Mouse (Mus musculus) frontal cortex, adult (tissue): Measurements from ENCODE around the gene Gm10031.
"Not testable (repeated sequence)": the region's sequence is repeated elsewhere in the genome, so short reads cannot be mapped to it uniquely, and the experiment has no call there.

Source experiments
- ATAC-seq: cut with Nextera tagmentation; 2 replicates; pipeline ENCODE4 v1.9.2; 2017; ENCODE audit warnings: mild to moderate bottlenecking, moderate library complexity, mixed read lengths; ENCODE audit not compliant: low TSS enrichment

Gene Gm10031

GRCm38 (mm10) chr1:156523842-156524241, at the start of gene Gm10031:
Gm10031 (plus strand) TSS chr1:156524012.
- ATAC-seq, result peak; percentile 92

GRCm38 (mm10) chr1:156474854-156475253, 49.0 kb upstream of the Gm10031 start:
- ATAC-seq, result no peak

GRCm38 (mm10) chr1:156476016-156476415, 47.8 kb upstream of the Gm10031 start:
- ATAC-seq, result no peak

- ATAC-seq, result no peak
Measured at GRCm38 (mm10) chr1:156476535-156476934, 47.3 kb upstream of the Gm10031 start.

GRCm38 (mm10) chr1:156481826-156482225, 42.0 kb upstream of the Gm10031 start:
- ATAC-seq, result no peak

GRCm38 (mm10) chr1:156487498-156487897, 36.3 kb upstream of the Gm10031 start:
- no peak for ATAC-seq

GRCm38 (mm10) chr1:156488031-156488430, 35.8 kb upstream of the Gm10031 start:
- ATAC-seq, result no peak

GRCm38 (mm10) chr1:156491226-156491796, 32.5 kb upstream of the Gm10031 start:
- ATAC-seq, result no peak

GRCm38 (mm10) chr1:156495025-156495424, 28.8 kb upstream of the Gm10031 start:
- ATAC-seq, result no peak

- ATAC-seq, result no peak
Measured at GRCm38 (mm10) chr1:156496910-156497309, 26.9 kb upstream of the Gm10031 start.

- ATAC-seq, result no peak
Measured at GRCm38 (mm10) chr1:156504945-156505523, 18.8 kb upstream of the Gm10031 start.

GRCm38 (mm10) chr1:156505901-156506300, 17.9 kb upstream of the Gm10031 start:
- no peak for ATAC-seq

- ATAC-seq, result no peak
Measured at GRCm38 (mm10) chr1:156507753-156508152, 16.1 kb upstream of the Gm10031 start.

GRCm38 (mm10) chr1:156520136-156520780, 3.6 kb upstream of the Gm10031 start:
- ATAC-seq, result no peak

- ATAC-seq, result no peak
Measured at GRCm38 (mm10) chr1:156521796-156522517, 1.9 kb upstream of the Gm10031 start.

GRCm38 (mm10) chr1:156532476-156533175, 8.8 kb downstream of the Gm10031 start:
- ATAC-seq, result not testable (repeated sequence)

- ATAC-seq, result no peak
Measured at GRCm38 (mm10) chr1:156533483-156533882, 9.7 kb downstream of the Gm10031 start.

- ATAC-seq, result no peak
Measured at GRCm38 (mm10) chr1:156533911-156534310, 10.1 kb downstream of the Gm10031 start.

GRCm38 (mm10) chr1:156537031-156537430, 13.2 kb downstream of the Gm10031 start:
- no peak for ATAC-seq

- no peak for ATAC-seq
Measured at GRCm38 (mm10) chr1:156537701-156538100, 13.9 kb downstream of the Gm10031 start.

- no peak for ATAC-seq
Measured at GRCm38 (mm10) chr1:156538382-156538781, 14.6 kb downstream of the Gm10031 start.
